Mouse (Mus musculus): ENCODE data around the gene Gm10770. TPM values are rescaled to one million over a fixed set of nuclear protein-coding genes. Genes with fewer than 3 reads are reported as not detected.
"Not testable (repeated sequence)": the region's sequence is repeated elsewhere in the genome, so short reads cannot be mapped to it uniquely, and the experiment has no call there.

Gm10770 gene
- polyA plus RNA-seq, 1 experiment from 2014 or later: not detected

DNA sequence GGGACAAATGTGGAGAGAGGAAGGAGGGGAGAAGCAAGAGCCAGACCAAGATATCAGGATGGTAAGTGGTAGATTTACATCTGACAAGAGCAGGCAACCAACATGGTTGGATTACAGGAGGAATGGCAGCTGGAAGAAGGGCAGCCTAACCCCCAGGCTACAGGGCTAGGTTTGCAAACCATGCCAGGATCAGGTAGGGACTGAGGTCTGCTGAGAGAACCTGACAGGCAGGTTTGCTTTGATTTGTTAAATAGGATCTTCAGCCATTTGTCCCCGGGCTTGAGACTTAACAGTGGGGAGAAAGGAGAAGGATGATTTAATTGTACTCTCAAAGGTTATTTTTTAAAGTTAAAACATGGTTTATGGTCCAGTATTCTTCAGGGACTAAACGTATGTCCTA lies 46.7 kb downstream of the Gm10770 start:
- no peak overlapping the region for H3K27ac ChIP-seq (ENCODE audit: low read depth, low read length)
- WGBS: 93% methylated on average over 2 of the region's 2 CpGs
- ATAC-seq: no peak

DNA sequence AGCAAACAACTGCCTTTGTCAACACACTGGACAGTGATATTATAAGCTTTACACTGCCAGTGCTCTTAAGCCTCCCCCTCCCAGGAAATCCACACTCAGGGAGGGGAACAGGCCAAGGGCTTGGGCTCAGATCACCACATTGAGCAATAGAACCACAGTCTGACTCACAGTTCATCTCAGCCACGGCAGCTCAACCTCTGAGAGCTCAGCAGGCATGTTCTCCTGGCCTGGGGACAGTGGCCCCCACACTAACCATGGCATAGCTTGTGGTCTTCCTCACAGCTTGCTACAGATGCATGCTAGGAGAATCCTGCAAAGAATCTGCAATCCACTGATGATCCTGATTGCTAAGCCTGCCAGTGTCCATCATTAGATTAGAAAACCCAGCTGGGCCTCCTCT lies 47.5 kb downstream of the Gm10770 start:
- not testable (repeated sequence) for H3K4me2 ChIP-seq (ENCODE audit: low read length); H3K4me1 ChIP-seq (ENCODE audit: control insufficient read depth, insufficient read depth, low read length); ATAC-seq; H3K27ac ChIP-seq (ENCODE audit: low read depth, low read length); H3K4me3 ChIP-seq (ENCODE audit: low read depth, low read length); DNase-seq (ENCODE audit: low spot score); H3K9ac ChIP-seq (ENCODE audit: low read length); H3K27me3 ChIP-seq (replicated peaks; ENCODE audit: control insufficient read depth, insufficient read depth, low read length); H3K36me3 ChIP-seq (ENCODE audit: control insufficient read depth, insufficient read depth, low read length)
- WGBS: 94% methylated on average over 1 of the region's 1 CpGs
- H3K9me3 ChIP-seq (replicated peaks; ENCODE audit: control insufficient read depth, low read length): peaks cover 16% of the 10 kb centered on the region

More for the DNA sequence above, 46.7 kb downstream of the Gm10770 start:
- DNase-seq (ENCODE audit: low spot score): no peak
- Histone ChIP-seq H3K9me3 (replicated peaks; ENCODE audit: control insufficient read depth, low read length) (peaks cover 11% of the 10 kb centered on the region), H3K9ac (ENCODE audit: low read length) (no peak overlapping the region), H3K4me3 (ENCODE audit: low read depth, low read length) (no peak overlapping the region), H3K4me2 (ENCODE audit: low read length) (no peak overlapping the region), H3K27me3 (replicated peaks; ENCODE audit: control insufficient read depth, insufficient read depth, low read length) (no peaks in the 10 kb centered on the region), H3K4me1 (ENCODE audit: control insufficient read depth, insufficient read depth, low read length) (peaks cover 5% of the 10 kb centered on the region; the same call in 1 of the 2 replicates), H3K36me3 (ENCODE audit: control insufficient read depth, insufficient read depth, low read length) (peaks cover 3% of the 10 kb centered on the region; the same call in 1 of the 2 replicates)

Other genes with a start within 250 kb of the Gm10770 start
- gene Zfp120, start 43.0 kb downstream of the Gm10770 start, polyA plus RNA-seq (2014; fragmentation: Nextera tagmentation; extraction: Ambion mirVana): 13.8 and 16.0 TPM in 2 replicates
- not detected in 2 replicates for gene Gm14139, start 2.1 kb upstream of the Gm10770 start, polyA plus RNA-seq (2014; fragmentation: Nextera tagmentation; extraction: Ambion mirVana)
- gene Zfp937, start 38.4 kb upstream of the Gm10770 start, polyA plus RNA-seq (2014; fragmentation: Nextera tagmentation; extraction: Ambion mirVana): 8.9 and 10.7 TPM in 2 replicates
- gene Gm21994, start 75.9 kb upstream of the Gm10770 start, polyA plus RNA-seq (2014; fragmentation: Nextera tagmentation; extraction: Ambion mirVana): 2.3 and 3.5 TPM in 2 replicates
- gene Gm14124, start 77.8 kb upstream of the Gm10770 start, polyA plus RNA-seq (2014; fragmentation: Nextera tagmentation; extraction: Ambion mirVana): not detected in 2 replicates
- 1.3 TPM in 1 of 2 replicates, not detected in the other for gene Gm10130, start 144.0 kb upstream of the Gm10770 start, polyA plus RNA-seq (2014; fragmentation: Nextera tagmentation; extraction: Ambion mirVana)
- gene 3300002I08Rik, start 183.1 kb upstream of the Gm10770 start, polyA plus RNA-seq (2014; fragmentation: Nextera tagmentation; extraction: Ambion mirVana): 12.3 and 16.3 TPM in 2 replicates

Measured in forebrain, embryonic 14.5 days (tissue).